Mouse (Mus musculus): ENCODE measurements around the gene Kcp. TPM values are rescaled to one million over a fixed set of nuclear protein-coding genes. Genes with fewer than 3 reads are reported as not detected.

Gene Kcp
- polyA plus RNA-seq, 1 experiment from 2014 or later = 13.7 TPM

- no peaks in the 10 kb centered on the region for H3K9me3 ChIP-seq
- H3K27me3 ChIP-seq (replicated peaks) = peaks cover 20% of the 10 kb centered on the region
- H3K4me3 ChIP-seq (replicated peaks) = no peak overlapping the region
- no peak overlapping the region for H3K9ac ChIP-seq
- no peaks in the 10 kb centered on the region for H3K36me3 ChIP-seq
- 49% methylated on average over 4 of the region's 4 CpGs for WGBS
- peaks cover 33% of the 10 kb centered on the region for H3K4me1 ChIP-seq (replicated peaks)
- H3K4me2 ChIP-seq (replicated peaks) = no peak overlapping the region
- ATAC-seq = no peak
- H3K27ac ChIP-seq = no peak overlapping the region
These were observed 22.3 kb upstream of the Kcp start for GRCm38 (mm10) chr6:29530050-29530449.

GRCm38 (mm10) chr6:29529444-29529820, 21.7 kb upstream of the Kcp start:
- Histone ChIP-seq H3K9me3 (no peaks in the 10 kb centered on the region), H3K27ac (no peak overlapping the region), H3K4me2 (replicated peaks) (peak overlapping the region; percentile 99), H3K27me3 (replicated peaks) (peaks cover 20% of the 10 kb centered on the region), H3K36me3 (no peaks in the 10 kb centered on the region), H3K4me3 (replicated peaks) (no peak overlapping the region), H3K9ac (no peak overlapping the region), H3K4me1 (replicated peaks) (peaks cover 34% of the 10 kb centered on the region)
- ATAC-seq = no peak
- 34% methylated on average over 2 of the region's 2 CpGs for WGBS

GRCm38 (mm10) chr6:29528561-29529443, 21.1 kb upstream of the Kcp start:
- Histone ChIP-seq H3K4me2 (replicated peaks) (peak overlapping the region; percentile 99), H3K9ac (no peak overlapping the region), H3K4me3 (replicated peaks) (0 out of 2 replicates have a peak overlapping the region, but pooled peaks have one; percentile 61), H3K36me3 (no peaks in the 10 kb centered on the region), H3K4me1 (replicated peaks) (peaks cover 40% of the 10 kb centered on the region), H3K27me3 (replicated peaks) (peaks cover 20% of the 10 kb centered on the region), H3K27ac (no peak overlapping the region), H3K9me3 (no peaks in the 10 kb centered on the region)
- no peak for ATAC-seq
- 28% methylated on average over 13 of the region's 13 CpGs for WGBS

GRCm38 (mm10) chr6:29528165-29528505, 20.4 kb upstream of the Kcp start:
- Histone ChIP-seq H3K9me3 (no peaks in the 10 kb centered on the region), H3K4me3 (replicated peaks) (peak overlapping the region; percentile 61), H3K9ac (0 out of 2 replicates have a peak overlapping the region, but pooled peaks have one; percentile 45), H3K4me2 (replicated peaks) (peak overlapping the region; percentile 99), H3K27me3 (replicated peaks) (peaks cover 20% of the 10 kb centered on the region), H3K4me1 (replicated peaks) (peaks cover 42% of the 10 kb centered on the region), H3K36me3 (no peaks in the 10 kb centered on the region), H3K27ac (no peak overlapping the region)
- peak; percentile 8; the same call in 1 of the 2 replicates for ATAC-seq
- 11% methylated on average over 8 of the region's 8 CpGs for WGBS

- Histone ChIP-seq H3K4me2 (replicated peaks) (peak overlapping the region; percentile 99), H3K4me1 (replicated peaks) (peaks cover 42% of the 10 kb centered on the region), H3K9ac (peak overlapping the region; percentile 45; the same call in 1 of the 2 replicates), H3K27me3 (replicated peaks) (peaks cover 20% of the 10 kb centered on the region), H3K4me3 (replicated peaks) (peak overlapping the region; percentile 61), H3K9me3 (no peaks in the 10 kb centered on the region), H3K27ac (no peak overlapping the region), H3K36me3 (no peaks in the 10 kb centered on the region)
- peak; percentile 67 for ATAC-seq
- WGBS = 7% methylated on average over 34 of the region's 34 CpGs
These were observed 19.8 kb upstream of the Kcp start for GRCm38 (mm10) chr6:29527361-29528164.

GRCm38 (mm10) chr6:29526281-29527251, 18.8 kb upstream of the Kcp start, which contains the start of gene Irf5:
TSS of gene Irf5 (plus strand) at chr6:29526625.
- under 1% methylated on average over 80 of the region's 96 CpGs for WGBS
- no peaks in the 10 kb centered on the region for H3K9me3 ChIP-seq
- peaks cover 42% of the 10 kb centered on the region for H3K4me1 ChIP-seq (replicated peaks)
- H3K4me3 ChIP-seq (replicated peaks) = peak within 1 kb of the TSS; percentile 61
- ATAC-seq = peak; percentile 49
- peak within 1 kb of the TSS; percentile 45 for H3K9ac ChIP-seq
- H3K4me2 ChIP-seq (replicated peaks) = peak within 1 kb of the TSS; percentile 99
- peaks cover 20% of the 10 kb centered on the region for H3K27me3 ChIP-seq (replicated peaks)
- H3K36me3 ChIP-seq = no peaks in the 10 kb centered on the region
- no peak within 1 kb of the TSS for H3K27ac ChIP-seq

GRCm38 (mm10) chr6:29525256-29525655, 17.5 kb upstream of the Kcp start:
- peaks cover 42% of the 10 kb centered on the region for H3K4me1 ChIP-seq (replicated peaks)
- WGBS = 76% methylated on average over 6 of the region's 6 CpGs
- H3K27me3 ChIP-seq (replicated peaks) = peaks cover 20% of the 10 kb centered on the region
- H3K9ac ChIP-seq = no peak overlapping the region
- H3K4me2 ChIP-seq (replicated peaks) = no peak overlapping the region
- H3K9me3 ChIP-seq = no peaks in the 10 kb centered on the region
- no peak for ATAC-seq
- H3K36me3 ChIP-seq = no peaks in the 10 kb centered on the region
- H3K27ac ChIP-seq = no peak overlapping the region
- no peak overlapping the region for H3K4me3 ChIP-seq (replicated peaks)

- no peak overlapping the region for H3K4me3 ChIP-seq (replicated peaks)
- 0 out of 2 replicates have a peak, but pooled peaks have one; percentile 31 for ATAC-seq
- H3K36me3 ChIP-seq = no peaks in the 10 kb centered on the region
- H3K9me3 ChIP-seq = no peaks in the 10 kb centered on the region
- H3K27me3 ChIP-seq (replicated peaks) = peaks cover 20% of the 10 kb centered on the region
- 0 out of 2 replicates have a peak overlapping the region, but pooled peaks have one; percentile 44 for H3K27ac ChIP-seq
- WGBS = 34% methylated on average over 6 of the region's 6 CpGs
- peaks cover 39% of the 10 kb centered on the region for H3K4me1 ChIP-seq (replicated peaks)
- no peak overlapping the region for H3K9ac ChIP-seq
- H3K4me2 ChIP-seq (replicated peaks) = no peak overlapping the region
These were observed 16.3 kb upstream of the Kcp start for GRCm38 (mm10) chr6:29524034-29524489.

GRCm38 (mm10) chr6:29523301-29524033, 15.7 kb upstream of the Kcp start:
- WGBS = 66% methylated on average over 12 of the region's 12 CpGs
- Histone ChIP-seq H3K9me3 (no peaks in the 10 kb centered on the region), H3K4me2 (replicated peaks) (no peak overlapping the region), H3K4me1 (replicated peaks) (peaks cover 33% of the 10 kb centered on the region), H3K27ac (peak overlapping the region; percentile 28; the same call in 1 of the 2 replicates), H3K9ac (no peak overlapping the region), H3K36me3 (no peaks in the 10 kb centered on the region), H3K4me3 (replicated peaks) (no peak overlapping the region), H3K27me3 (replicated peaks) (peaks cover 18% of the 10 kb centered on the region)
- no peak for ATAC-seq

GRCm38 (mm10) chr6:29522626-29523300, 15.0 kb upstream of the Kcp start:
- H3K9ac ChIP-seq = no peak overlapping the region
- no peaks in the 10 kb centered on the region for H3K9me3 ChIP-seq
- peaks cover 26% of the 10 kb centered on the region for H3K4me1 ChIP-seq (replicated peaks)
- H3K36me3 ChIP-seq = no peaks in the 10 kb centered on the region
- WGBS = 47% methylated on average over 6 of the region's 6 CpGs
- peaks cover 12% of the 10 kb centered on the region for H3K27me3 ChIP-seq (replicated peaks)
- H3K27ac ChIP-seq = no peak overlapping the region
- ATAC-seq = no peak
- H3K4me3 ChIP-seq (replicated peaks) = no peak overlapping the region
- no peak overlapping the region for H3K4me2 ChIP-seq (replicated peaks)
